Mouse (Mus musculus): Measurements from ENCODE around the gene Olfr56. TPM values are rescaled to one million over a fixed set of nuclear protein-coding genes. Genes with fewer than 3 reads are reported as not detected.

Gene Olfr56
- polyA plus RNA-seq, 1 experiment from 2014 or later: 0.09 TPM

GRCm38 (mm10) chr11:49092786-49093185 is 114.1 kb downstream of the Olfr56 start:
- no peaks in the 10 kb centered on the region for H3K27me3 ChIP-seq (ENCODE audit: insufficient read depth, low read length)
- no peaks in the 10 kb centered on the region for H3K4me1 ChIP-seq (replicated peaks; ENCODE audit: insufficient read depth, low read length)
- H3K4me3 ChIP-seq (replicated peaks; ENCODE audit: low read depth, low read length): no peak overlapping the region
- H3K36me3 ChIP-seq (ENCODE audit: insufficient read depth, low read length): no peaks in the 10 kb centered on the region
- H3K9me3 ChIP-seq (replicated peaks; ENCODE audit: low read length): no peaks in the 10 kb centered on the region
- H3K9ac ChIP-seq (ENCODE audit: low read depth, low read length): no peak overlapping the region
- H3K4me2 ChIP-seq (ENCODE audit: low read length): no peak overlapping the region
- ATAC-seq (replicated peaks; ENCODE audit: low FRiP score, low read depth): no peak
- DNase-seq (ENCODE audit: low spot score): no peak
- no peak overlapping the region for H3K27ac ChIP-seq
- no peak for TF ChIP-seq CTCF (IDR thresholded peaks at IDR 0.05; ENCODE audit: low read depth)
- WGBS: 85% methylated on average over 2 of the region's 2 CpGs

GRCm38 (mm10) chr11:49093861-49094660 is 115.4 kb downstream of the Olfr56 start:
- Histone ChIP-seq H3K27ac (no peak overlapping the region), H3K27me3 (ENCODE audit: insufficient read depth, low read length) (no peaks in the 10 kb centered on the region), H3K9ac (ENCODE audit: low read depth, low read length) (no peak overlapping the region), H3K4me3 (replicated peaks; ENCODE audit: low read depth, low read length) (no peak overlapping the region), H3K36me3 (ENCODE audit: insufficient read depth, low read length) (no peaks in the 10 kb centered on the region), H3K4me2 (ENCODE audit: low read length) (no peak overlapping the region), H3K9me3 (replicated peaks; ENCODE audit: low read length) (no peaks in the 10 kb centered on the region), H3K4me1 (replicated peaks; ENCODE audit: insufficient read depth, low read length) (no peaks in the 10 kb centered on the region)
- TF ChIP-seq CTCF (IDR thresholded peaks at IDR 0.05; ENCODE audit: low read depth): no peak
- 86% methylated on average over 6 of the region's 6 CpGs for WGBS
- DNase-seq (ENCODE audit: low spot score): no peak
- no peak for ATAC-seq (replicated peaks; ENCODE audit: low FRiP score, low read depth)

GRCm38 (mm10) chr11:49095367-49095766 is 116.7 kb downstream of the Olfr56 start:
- H3K4me2 ChIP-seq (ENCODE audit: low read length): no peak overlapping the region
- no peaks in the 10 kb centered on the region for H3K9me3 ChIP-seq (replicated peaks; ENCODE audit: low read length)
- whole genome bisulfite sequencing: 84% methylated on average over 4 of the region's 4 CpGs
- no peak overlapping the region for H3K9ac ChIP-seq (ENCODE audit: low read depth, low read length)
- no peak overlapping the region for H3K4me3 ChIP-seq (replicated peaks; ENCODE audit: low read depth, low read length)
- H3K36me3 ChIP-seq (ENCODE audit: insufficient read depth, low read length): no peaks in the 10 kb centered on the region
- DNase-seq (ENCODE audit: low spot score) (no peak), ATAC-seq (replicated peaks; ENCODE audit: low FRiP score, low read depth) (no peak)
- no peaks in the 10 kb centered on the region for H3K27me3 ChIP-seq (ENCODE audit: insufficient read depth, low read length)
- no peaks in the 10 kb centered on the region for H3K4me1 ChIP-seq (replicated peaks; ENCODE audit: insufficient read depth, low read length)
- no peak for TF ChIP-seq CTCF (IDR thresholded peaks at IDR 0.05; ENCODE audit: low read depth)
- H3K27ac ChIP-seq: no peak overlapping the region

- H3K9me3 ChIP-seq (replicated peaks; ENCODE audit: low read length): no peaks in the 10 kb centered on the region
- no peaks in the 10 kb centered on the region for H3K27me3 ChIP-seq (ENCODE audit: insufficient read depth, low read length)
- WGBS: 90% methylated on average over 3 of the region's 3 CpGs
- no peaks in the 10 kb centered on the region for H3K36me3 ChIP-seq (ENCODE audit: insufficient read depth, low read length)
- H3K4me2 ChIP-seq (ENCODE audit: low read length): no peak overlapping the region
- TF ChIP-seq CTCF (IDR thresholded peaks at IDR 0.05; ENCODE audit: low read depth): no peak
- no peak overlapping the region for H3K9ac ChIP-seq (ENCODE audit: low read depth, low read length)
- DNase-seq (ENCODE audit: low spot score) (no peak), ATAC-seq (replicated peaks; ENCODE audit: low FRiP score, low read depth) (no peak)
- no peaks in the 10 kb centered on the region for H3K4me1 ChIP-seq (replicated peaks; ENCODE audit: insufficient read depth, low read length)
- H3K4me3 ChIP-seq (replicated peaks; ENCODE audit: low read depth, low read length): no peak overlapping the region
- H3K27ac ChIP-seq: no peak overlapping the region
Observed at GRCm38 (mm10) chr11:49100409-49100808, 121.7 kb downstream of the Olfr56 start.

GRCm38 (mm10) chr11:49101500-49101899 is 122.8 kb downstream of the Olfr56 start:
- Histone ChIP-seq H3K4me3 (replicated peaks; ENCODE audit: low read depth, low read length) (no peak overlapping the region), H3K36me3 (ENCODE audit: insufficient read depth, low read length) (no peaks in the 10 kb centered on the region), H3K27ac (no peak overlapping the region), H3K9ac (ENCODE audit: low read depth, low read length) (no peak overlapping the region), H3K4me2 (ENCODE audit: low read length) (no peak overlapping the region), H3K4me1 (replicated peaks; ENCODE audit: insufficient read depth, low read length) (no peaks in the 10 kb centered on the region), H3K9me3 (replicated peaks; ENCODE audit: low read length) (no peaks in the 10 kb centered on the region), H3K27me3 (ENCODE audit: insufficient read depth, low read length) (no peaks in the 10 kb centered on the region)
- WGBS: 66% methylated on average over 5 of the region's 5 CpGs
- TF ChIP-seq CTCF (IDR thresholded peaks at IDR 0.05; ENCODE audit: low read depth): no peak
- ATAC-seq (replicated peaks; ENCODE audit: low FRiP score, low read depth): no peak
- no peak for DNase-seq (ENCODE audit: low spot score)

- peak; percentile 94 for TF ChIP-seq CTCF (IDR thresholded peaks at IDR 0.05; ENCODE audit: low read depth)
- H3K9ac ChIP-seq (ENCODE audit: low read depth, low read length): no peak overlapping the region; the same call in 1 of the 2 replicates
- H3K4me2 ChIP-seq (ENCODE audit: low read length): peak overlapping the region; percentile 14; the same call in 1 of the 2 replicates
- H3K4me3 ChIP-seq (replicated peaks; ENCODE audit: low read depth, low read length): no peak overlapping the region
- DNase-seq (ENCODE audit: low spot score) (peak; percentile 93), ATAC-seq (replicated peaks; ENCODE audit: low FRiP score, low read depth) (peak; percentile 45; the same call in 1 of the 2 replicates)
- H3K36me3 ChIP-seq (ENCODE audit: insufficient read depth, low read length): no peaks in the 10 kb centered on the region
- H3K27me3 ChIP-seq (ENCODE audit: insufficient read depth, low read length): no peaks in the 10 kb centered on the region
- H3K9me3 ChIP-seq (replicated peaks; ENCODE audit: low read length): no peaks in the 10 kb centered on the region
- no peaks in the 10 kb centered on the region for H3K4me1 ChIP-seq (replicated peaks; ENCODE audit: insufficient read depth, low read length)
- 10% methylated on average over 8 of the region's 8 CpGs for WGBS
- no peak overlapping the region for H3K27ac ChIP-seq
Observed at GRCm38 (mm10) chr11:49103047-49103693, 124.5 kb downstream of the Olfr56 start.
